ENCODE assay signal across 8 mouse cellular contexts in the genomic region with DNA sequence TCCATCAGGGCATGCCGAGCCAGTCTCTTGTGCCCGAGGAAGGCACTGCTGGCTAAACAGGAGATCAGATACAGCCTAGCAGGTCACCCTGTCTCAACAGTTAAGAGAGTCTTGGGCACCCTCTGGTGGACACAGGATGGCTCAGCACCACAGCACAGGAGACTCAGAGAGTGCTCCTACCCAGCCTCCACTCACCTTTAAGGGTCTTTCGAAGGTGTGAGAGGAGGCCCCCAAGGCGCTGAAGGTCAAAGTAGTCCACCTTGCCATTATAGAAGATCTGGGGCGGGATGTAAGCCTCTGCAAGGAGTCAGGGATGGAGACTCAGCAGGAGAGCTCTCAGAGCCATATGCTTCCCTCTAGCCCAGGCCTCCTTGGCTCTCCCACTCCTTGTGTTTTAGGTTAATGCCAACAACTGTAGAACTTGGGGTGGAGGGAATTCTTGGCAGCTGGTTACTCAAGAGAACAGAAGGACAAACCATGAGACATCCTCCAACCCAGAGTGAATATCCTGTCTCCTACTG. TPM values are rescaled to one million over a fixed set of nuclear protein-coding genes. Genes with fewer than 3 reads are reported as not detected.
DNase-seq lines count a peak whose midpoint lies in the region; ATAC-seq lines count a peak whose summit lies in the region.

No protein-coding gene starts in this region.

- intact Hi-C loops in left cerebral cortex, postnatal 25 days (cut with DNase I), result loop anchor here (5.0 kb wide), 1 partner anchor 103 kb away; no protein-coding TSS in a partner anchor

- H3K4me1 ChIP-seq in midbrain, embryonic 14.5 days (ENCODE audit: control insufficient read depth, insufficient read depth, low read length), result no peaks in the 10 kb centered on the region

- WGBS in midbrain, embryonic 14.5 days, result 54% methylated on average over 5 of the region's 5 CpGs

- no peak overlapping the region for H3K27ac ChIP-seq in midbrain, embryonic 14.5 days (replicated peaks; ENCODE audit: low read depth, low read length)

- no peaks in the 10 kb centered on the region for H3K27me3 ChIP-seq in midbrain, embryonic 14.5 days (ENCODE audit: control insufficient read depth, insufficient read depth, low read length)

- no peaks in the 10 kb centered on the region for H3K9me3 ChIP-seq in midbrain, embryonic 14.5 days (ENCODE audit: control insufficient read depth, low read length)

- no peak overlapping the region for H3K9ac ChIP-seq in midbrain, embryonic 14.5 days (replicated peaks; ENCODE audit: low read length)

- DNase-seq in ovary, postnatal 36 days (ENCODE audit: low spot score), result peak; percentile 54
- no peak for DNase-seq in ovary, postnatal 10 days (ENCODE audit: low spot score)
- DNase-seq in T-cell, adult 2 months (ENCODE audit: low spot score), result peak; percentile 31
- DNase-seq in heart, postnatal 4 days, result peak; percentile 73
- peak; percentile 77 to 81 for DNase-seq in left cerebral cortex, postnatal 25 days (ENCODE audit: low spot score in 2 of 2)
- DNase-seq in midbrain, embryonic 14.5 days, result peak; percentile 84
- DNase-seq in thymus, postnatal 4 days, result peak; percentile 78

- no peak overlapping the region for H3K4me2 ChIP-seq in midbrain, embryonic 14.5 days (ENCODE audit: low read length)

- peak; percentile 77 for ATAC-seq in common myeloid progenitor, adult 5-6 weeks (replicated peaks; ENCODE audit: low read depth, poor library complexity, severe bottlenecking)
- ATAC-seq in midbrain, embryonic 14.5 days (ENCODE audit: low FRiP score, low TSS enrichment), result peak; percentile 62; the same call in 1 of the 2 replicates

- peaks cover 59% of the 10 kb centered on the region for H3K36me3 ChIP-seq in midbrain, embryonic 14.5 days (ENCODE audit: control insufficient read depth, insufficient read depth, low read length)

- no peak overlapping the region for H3K4me3 ChIP-seq in midbrain, embryonic 14.5 days (replicated peaks; ENCODE audit: low read depth, low read length)

RNA-seq across cellular contexts. Expression of a gene that starts 12.6 kb away (rescaled TPM):
- 0.49 and 3.3 TPM in 2 replicates for total RNA-seq in common myeloid progenitor, adult 5-6 weeks (2017)
- 1 to 10 TPM; 2.3 to 2.6 TPM for total RNA-seq in heart, postnatal 4 days (2021)
- 1 to 10 TPM; 1.7 to 2.2 TPM for total RNA-seq in left cerebral cortex, postnatal 25 days (2021)
- 2.4 and 3.5 TPM in 2 replicates for polyA plus RNA-seq in midbrain, embryonic 14.5 days (2014; fragmentation: Nextera tagmentation; extraction: Ambion mirVana)

RNA-seq across cellular contexts. Expression of a gene that starts 14.7 kb away (rescaled TPM):
- not detected in 2 replicates for total RNA-seq in common myeloid progenitor, adult 5-6 weeks (2017)
- not detected for total RNA-seq in heart, postnatal 4 days (2021)
- not detected for total RNA-seq in left cerebral cortex, postnatal 25 days (2021)
- not detected in 2 replicates for polyA plus RNA-seq in midbrain, embryonic 14.5 days (2014; fragmentation: Nextera tagmentation; extraction: Ambion mirVana)

RNA-seq across cellular contexts. Expression of a gene that starts 16.5 kb away (rescaled TPM):
- 10.7 and 13.0 TPM in 2 replicates for total RNA-seq in common myeloid progenitor, adult 5-6 weeks (2017)
- total RNA-seq in heart, postnatal 4 days (2021), result 10 to 100 TPM; 14.2 to 17.1 TPM
- total RNA-seq in left cerebral cortex, postnatal 25 days (2021), result 10 to 100 TPM; 16.7 to 17.5 TPM
- 14.0 and 16.7 TPM in 2 replicates for polyA plus RNA-seq in midbrain, embryonic 14.5 days (2014; fragmentation: Nextera tagmentation; extraction: Ambion mirVana)

RNA-seq across cellular contexts. Expression of a gene that starts 17.6 kb away (rescaled TPM):
- 25.7 and 26.2 TPM in 2 replicates for total RNA-seq in common myeloid progenitor, adult 5-6 weeks (2017)
- total RNA-seq in heart, postnatal 4 days (2021), result 10 to 100 TPM; 62.6 to 63.4 TPM
- 10 to 100 TPM; 81.9 to 88.7 TPM for total RNA-seq in left cerebral cortex, postnatal 25 days (2021)
- polyA plus RNA-seq in midbrain, embryonic 14.5 days (2014; fragmentation: Nextera tagmentation; extraction: Ambion mirVana), result 54.8 and 56.2 TPM in 2 replicates

RNA-seq across cellular contexts. Expression of a gene that starts 28.9 kb away (rescaled TPM):
- 60.8 and 79.3 TPM in 2 replicates for total RNA-seq in common myeloid progenitor, adult 5-6 weeks (2017)
- total RNA-seq in heart, postnatal 4 days (2021), result 10 to 100 TPM; 42.2 to 45.1 TPM
- 10 to 100 TPM; 29.8 to 36.9 TPM for total RNA-seq in left cerebral cortex, postnatal 25 days (2021)
- 38.0 and 43.8 TPM in 2 replicates for polyA plus RNA-seq in midbrain, embryonic 14.5 days (2014; fragmentation: Nextera tagmentation; extraction: Ambion mirVana)
